Mouse (Mus musculus): ENCODE data around the gene Gorasp2. TPM values are rescaled to one million over a fixed set of nuclear protein-coding genes. Genes with fewer than 3 reads are reported as not detected.

The Gorasp2 gene
- not detected in 2 replicates for polyA plus RNA-seq (2012; ENCODE audit: insufficient read depth, insufficient read length, low replicate concordance, missing spikeins)

DNA sequence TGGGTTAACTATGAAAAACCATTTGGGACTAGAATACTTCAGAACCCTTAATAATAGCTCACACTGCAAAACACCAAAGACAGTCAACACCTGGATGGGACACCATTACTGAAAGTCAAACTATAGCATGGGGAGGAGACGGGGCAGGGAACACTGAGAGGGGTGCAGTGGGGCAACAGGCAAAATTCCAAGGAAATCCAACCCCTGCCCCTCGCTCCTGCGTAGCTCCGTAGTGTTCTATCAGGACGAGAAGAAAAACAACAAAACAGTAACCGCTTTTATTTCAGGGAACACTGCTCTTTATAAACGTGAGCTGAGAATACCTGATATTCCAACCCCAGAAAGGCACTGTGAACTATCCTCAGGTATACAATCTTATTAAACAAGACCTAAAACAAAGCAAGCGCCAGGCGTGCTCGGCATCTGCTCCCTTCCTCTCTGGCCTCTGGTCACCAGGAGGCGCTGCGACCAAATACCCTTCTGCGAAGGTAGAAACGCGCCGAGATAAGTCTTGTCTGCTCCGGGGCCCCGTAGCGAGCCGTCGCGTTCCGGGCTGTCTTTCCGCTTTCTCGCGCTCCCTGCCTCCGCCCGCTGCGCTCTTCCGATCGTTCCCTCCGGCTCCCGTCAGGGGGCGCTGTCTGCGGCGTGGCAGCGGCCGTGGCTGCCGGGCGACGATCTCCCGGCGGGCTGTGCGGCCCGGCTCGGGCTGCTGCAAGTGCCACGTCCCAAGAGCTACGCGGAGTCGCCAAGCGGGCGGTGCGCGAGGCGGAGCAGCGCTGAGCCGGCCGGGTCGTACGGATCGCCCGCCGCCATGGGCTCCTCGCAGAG lies at the start of gene Gorasp2:
Gene Gorasp2, plus strand, starts transcription at position 690 of the 828 bp plus-strand sequence.
- WGBS = 1% methylated on average over 64 of the region's 64 CpGs
- Histone ChIP-seq H3K27ac (ENCODE audit: insufficient read depth, low read depth, low read length) (peak within 1 kb of the TSS; percentile 55), H3K4me3 (ENCODE audit: insufficient read depth, low read depth, low read length) (peak within 1 kb of the TSS; percentile 81), H3K4me1 (ENCODE audit: control insufficient read depth, insufficient read depth, low read length) (no peaks in the 10 kb centered on the region)
- TF ChIP-seq CTCF (IDR thresholded peaks at IDR 0.05; ENCODE audit: insufficient read depth, low read depth, low read length) (peak; percentile 92), POLR2A (IDR thresholded peaks at IDR 0.05; ENCODE audit: insufficient read depth, low read depth, low read length) (peak; percentile 88)

DNA sequence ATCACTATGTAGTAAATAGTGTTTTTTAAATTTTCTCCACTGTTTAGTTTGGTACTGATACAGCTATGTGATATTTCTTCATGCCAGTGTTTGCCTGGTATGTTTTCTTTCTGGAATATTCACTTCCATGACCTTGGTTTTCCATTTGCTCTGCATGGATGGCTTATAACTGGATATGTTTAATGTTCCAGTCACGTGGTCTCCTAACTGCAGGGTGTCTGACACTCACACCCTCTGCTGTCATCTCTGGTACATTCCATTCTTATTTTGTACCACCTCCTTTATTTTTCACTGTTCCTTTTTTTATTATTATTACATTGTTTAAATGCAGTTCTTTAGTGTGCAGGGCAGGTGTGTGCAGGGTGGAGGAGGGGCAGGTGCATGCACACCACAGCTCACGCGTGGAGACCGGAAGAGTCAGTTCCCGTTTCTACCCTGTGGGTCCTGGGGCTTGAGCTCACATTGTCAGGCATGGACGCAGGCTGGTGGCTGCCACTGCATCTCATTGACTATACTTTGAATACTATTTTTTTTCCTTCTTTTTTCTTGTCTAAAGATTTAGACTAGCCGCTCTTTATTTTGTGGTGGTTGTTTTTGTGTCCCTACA lies 46.5 kb upstream of the Gorasp2 start:
- WGBS = 87% methylated on average over 7 of the region's 7 CpGs
- no peaks in the 10 kb centered on the region for H3K4me1 ChIP-seq (ENCODE audit: control insufficient read depth, insufficient read depth, low read length)
- no peak overlapping the region for H3K27ac ChIP-seq (ENCODE audit: insufficient read depth, low read depth, low read length)
- no peak for TF ChIP-seq POLR2A (IDR thresholded peaks at IDR 0.05; ENCODE audit: insufficient read depth, low read depth, low read length)
- no peak for TF ChIP-seq CTCF (IDR thresholded peaks at IDR 0.05; ENCODE audit: insufficient read depth, low read depth, low read length)
- no peak overlapping the region for H3K4me3 ChIP-seq (ENCODE audit: insufficient read depth, low read depth, low read length)

DNA sequence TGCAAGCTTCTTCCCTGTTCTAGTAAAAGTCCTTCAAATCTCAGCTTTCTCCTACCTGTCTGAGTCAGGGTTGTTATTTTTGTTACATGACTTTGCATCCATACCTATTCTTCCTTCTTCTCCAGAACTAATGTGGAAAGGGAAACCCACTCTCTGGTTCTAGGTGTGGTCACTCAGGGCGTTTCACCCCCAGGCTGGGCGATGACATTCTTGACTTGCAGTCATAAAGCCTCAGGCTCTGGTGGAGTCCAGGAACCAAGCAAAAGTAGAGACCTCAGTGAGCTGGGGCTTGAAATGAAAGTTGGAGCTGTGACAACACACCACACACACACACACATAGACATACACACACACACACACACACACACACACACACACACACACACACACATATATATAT lies 45.3 kb upstream of the Gorasp2 start:
- Histone ChIP-seq H3K4me3 (ENCODE audit: insufficient read depth, low read depth, low read length) (no peak overlapping the region), H3K4me1 (ENCODE audit: control insufficient read depth, insufficient read depth, low read length) (no peaks in the 10 kb centered on the region), H3K27ac (ENCODE audit: insufficient read depth, low read depth, low read length) (no peak overlapping the region)
- WGBS = 80% methylated on average over 2 of the region's 2 CpGs
- TF ChIP-seq CTCF (IDR thresholded peaks at IDR 0.05; ENCODE audit: insufficient read depth, low read depth, low read length) (no peak), POLR2A (IDR thresholded peaks at IDR 0.05; ENCODE audit: insufficient read depth, low read depth, low read length) (no peak)

DNA sequence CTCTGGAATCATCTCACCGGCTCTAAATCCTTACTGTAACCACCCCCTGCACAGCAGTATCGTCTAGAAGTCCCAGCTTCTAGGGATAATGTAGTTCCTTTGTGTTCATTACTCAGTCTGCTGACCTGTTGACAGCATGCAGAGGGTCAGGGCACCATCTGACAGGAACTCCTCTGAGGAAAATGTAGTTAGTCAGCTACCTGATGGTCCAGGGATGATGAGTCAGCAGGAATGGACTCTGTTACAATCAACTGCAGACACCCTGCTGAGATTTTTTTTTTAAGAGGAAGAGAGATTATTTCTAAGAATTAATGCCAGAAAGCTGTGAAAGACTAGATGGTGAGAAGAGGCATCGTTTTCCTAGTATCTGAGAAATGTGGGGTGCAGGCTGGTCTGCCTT lies 44.8 kb upstream of the Gorasp2 start:
- TF ChIP-seq POLR2A (IDR thresholded peaks at IDR 0.05; ENCODE audit: insufficient read depth, low read depth, low read length) (no peak), CTCF (IDR thresholded peaks at IDR 0.05; ENCODE audit: insufficient read depth, low read depth, low read length) (no peak)
- Histone ChIP-seq H3K27ac (ENCODE audit: insufficient read depth, low read depth, low read length) (no peak overlapping the region), H3K4me1 (ENCODE audit: control insufficient read depth, insufficient read depth, low read length) (no peaks in the 10 kb centered on the region), H3K4me3 (ENCODE audit: insufficient read depth, low read depth, low read length) (no peak overlapping the region)
- WGBS = 69% methylated on average over 3 of the region's 3 CpGs

- 74% methylated on average over 6 of the region's 6 CpGs for WGBS
- H3K27ac ChIP-seq (ENCODE audit: insufficient read depth, low read depth, low read length) = no peak overlapping the region
- H3K4me1 ChIP-seq (ENCODE audit: control insufficient read depth, insufficient read depth, low read length) = no peaks in the 10 kb centered on the region
- H3K4me3 ChIP-seq (ENCODE audit: insufficient read depth, low read depth, low read length) = no peak overlapping the region
- TF ChIP-seq POLR2A (IDR thresholded peaks at IDR 0.05; ENCODE audit: insufficient read depth, low read depth, low read length) (no peak), CTCF (IDR thresholded peaks at IDR 0.05; ENCODE audit: insufficient read depth, low read depth, low read length) (no peak)
These were observed 42.0 kb upstream of the Gorasp2 start for GRCm38 (mm10) chr2:70619232-70619835.

GRCm38 (mm10) chr2:70620225-70620624 lies 41.2 kb upstream of the Gorasp2 start:
- TF ChIP-seq POLR2A (IDR thresholded peaks at IDR 0.05; ENCODE audit: insufficient read depth, low read depth, low read length) (no peak), CTCF (IDR thresholded peaks at IDR 0.05; ENCODE audit: insufficient read depth, low read depth, low read length) (peak; percentile 63; the same call in 1 of the 2 replicates)
- no peaks in the 10 kb centered on the region for H3K4me1 ChIP-seq (ENCODE audit: control insufficient read depth, insufficient read depth, low read length)
- 7% methylated on average over 6 of the region's 6 CpGs for WGBS

GRCm38 (mm10) chr2:70622244-70622643 lies 39.1 kb upstream of the Gorasp2 start:
- Histone ChIP-seq H3K4me3 (ENCODE audit: insufficient read depth, low read depth, low read length) (no peak overlapping the region), H3K4me1 (ENCODE audit: control insufficient read depth, insufficient read depth, low read length) (no peaks in the 10 kb centered on the region), H3K27ac (ENCODE audit: insufficient read depth, low read depth, low read length) (no peak overlapping the region)
- no peak for TF ChIP-seq POLR2A (IDR thresholded peaks at IDR 0.05; ENCODE audit: insufficient read depth, low read depth, low read length)
- no peak for TF ChIP-seq CTCF (IDR thresholded peaks at IDR 0.05; ENCODE audit: insufficient read depth, low read depth, low read length)
- WGBS = 77% methylated on average over 4 of the region's 4 CpGs

More at GRCm38 (mm10) chr2:70620225-70620624, 41.2 kb upstream of the Gorasp2 start:
- no peak overlapping the region for H3K27ac ChIP-seq (ENCODE audit: insufficient read depth, low read depth, low read length)
- H3K4me3 ChIP-seq (ENCODE audit: insufficient read depth, low read depth, low read length) = no peak overlapping the region

DNA sequence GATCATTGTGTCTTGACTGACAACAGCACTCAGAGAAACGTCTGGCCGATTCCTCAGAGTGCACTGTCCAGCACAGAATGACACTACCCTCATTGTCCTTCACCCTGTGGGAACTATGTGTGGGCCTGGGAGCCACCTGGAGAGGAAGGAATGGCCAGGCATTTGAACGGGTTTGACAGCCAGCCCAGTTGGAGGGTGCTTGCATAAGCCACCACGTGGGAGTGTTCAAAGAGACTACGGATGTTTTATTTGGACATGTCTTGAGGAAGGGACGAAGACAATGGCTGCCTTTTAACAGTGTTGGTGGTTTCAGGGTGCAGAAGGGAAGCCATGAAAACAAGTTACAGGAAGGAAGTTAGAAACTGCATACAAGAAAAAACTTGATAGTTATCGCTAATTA lies 35.6 kb upstream of the Gorasp2 start:
- WGBS = 59% methylated on average over 7 of the region's 7 CpGs
- Histone ChIP-seq H3K27ac (ENCODE audit: insufficient read depth, low read depth, low read length) (no peak overlapping the region), H3K4me3 (ENCODE audit: insufficient read depth, low read depth, low read length) (no peak overlapping the region), H3K4me1 (ENCODE audit: control insufficient read depth, insufficient read depth, low read length) (peaks cover 3% of the 10 kb centered on the region; the same call in 1 of the 2 replicates)
- TF ChIP-seq POLR2A (IDR thresholded peaks at IDR 0.05; ENCODE audit: insufficient read depth, low read depth, low read length) = no peak
- TF ChIP-seq CTCF (IDR thresholded peaks at IDR 0.05; ENCODE audit: insufficient read depth, low read depth, low read length) = no peak

GRCm38 (mm10) chr2:70628397-70628796 lies 33.0 kb upstream of the Gorasp2 start:
- no peak overlapping the region for H3K4me3 ChIP-seq (ENCODE audit: insufficient read depth, low read depth, low read length)
- peaks cover 3% of the 10 kb centered on the region; the same call in 1 of the 2 replicates for H3K4me1 ChIP-seq (ENCODE audit: control insufficient read depth, insufficient read depth, low read length)
- 89% methylated on average over 12 of the region's 12 CpGs for WGBS
- H3K27ac ChIP-seq (ENCODE audit: insufficient read depth, low read depth, low read length) = no peak overlapping the region
- no peak for TF ChIP-seq POLR2A (IDR thresholded peaks at IDR 0.05; ENCODE audit: insufficient read depth, low read depth, low read length)
- TF ChIP-seq CTCF (IDR thresholded peaks at IDR 0.05; ENCODE audit: insufficient read depth, low read depth, low read length) = no peak

Data from olfactory bulb, adult 2 months (tissue).